Mouse (Mus musculus) yolk sac, embryonic 10.5 days (tissue): ENCODE measurements around the gene Tppp2.
A peak's percentile ranks its signal among the peaks of the same experiment; 100 is the strongest.
"Not testable (repeated sequence)": the region's sequence is repeated elsewhere in the genome, so short reads cannot be mapped to it uniquely, and the experiment has no call there.

Source experiments
- DNase-seq: peaks from one replicate; pipeline ENCODE4 v3.0.0-alpha.2; 2017; ENCODE audit warnings: low spot score

Tppp2 gene

DNA sequence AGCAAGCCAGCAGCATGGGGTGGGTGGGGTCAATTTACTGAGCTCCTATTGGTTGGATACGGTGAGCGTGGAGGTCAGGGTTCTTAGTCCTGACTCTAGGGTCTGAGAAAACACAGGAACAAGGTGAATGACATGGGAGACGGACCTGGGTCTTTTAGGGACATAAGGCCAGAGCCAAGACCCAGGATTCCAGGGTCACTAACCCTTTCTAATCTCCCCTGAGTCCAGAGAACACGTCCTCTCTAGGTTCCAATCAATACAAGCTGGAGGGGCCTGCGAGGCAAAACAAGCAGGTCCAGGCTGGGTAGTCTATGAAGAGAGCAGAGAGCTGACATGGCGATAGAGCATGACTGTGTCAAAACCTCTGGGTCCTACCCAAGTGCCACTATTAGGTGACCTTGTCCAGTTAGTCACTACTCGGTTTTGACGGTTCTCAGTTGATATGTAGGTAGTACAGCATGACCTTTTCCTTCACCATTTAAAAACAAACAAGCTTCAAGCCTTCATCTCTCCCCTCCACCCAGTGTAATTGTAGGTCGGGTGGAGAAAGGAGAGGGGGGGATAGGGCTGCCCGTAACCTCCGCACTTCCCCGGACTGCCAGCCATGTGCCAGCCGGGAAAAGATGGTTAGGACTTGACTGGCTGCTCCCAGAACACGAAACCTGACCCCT is 5.7 kb upstream of the Tppp2 start:
- no peak for DNase-seq

DNA sequence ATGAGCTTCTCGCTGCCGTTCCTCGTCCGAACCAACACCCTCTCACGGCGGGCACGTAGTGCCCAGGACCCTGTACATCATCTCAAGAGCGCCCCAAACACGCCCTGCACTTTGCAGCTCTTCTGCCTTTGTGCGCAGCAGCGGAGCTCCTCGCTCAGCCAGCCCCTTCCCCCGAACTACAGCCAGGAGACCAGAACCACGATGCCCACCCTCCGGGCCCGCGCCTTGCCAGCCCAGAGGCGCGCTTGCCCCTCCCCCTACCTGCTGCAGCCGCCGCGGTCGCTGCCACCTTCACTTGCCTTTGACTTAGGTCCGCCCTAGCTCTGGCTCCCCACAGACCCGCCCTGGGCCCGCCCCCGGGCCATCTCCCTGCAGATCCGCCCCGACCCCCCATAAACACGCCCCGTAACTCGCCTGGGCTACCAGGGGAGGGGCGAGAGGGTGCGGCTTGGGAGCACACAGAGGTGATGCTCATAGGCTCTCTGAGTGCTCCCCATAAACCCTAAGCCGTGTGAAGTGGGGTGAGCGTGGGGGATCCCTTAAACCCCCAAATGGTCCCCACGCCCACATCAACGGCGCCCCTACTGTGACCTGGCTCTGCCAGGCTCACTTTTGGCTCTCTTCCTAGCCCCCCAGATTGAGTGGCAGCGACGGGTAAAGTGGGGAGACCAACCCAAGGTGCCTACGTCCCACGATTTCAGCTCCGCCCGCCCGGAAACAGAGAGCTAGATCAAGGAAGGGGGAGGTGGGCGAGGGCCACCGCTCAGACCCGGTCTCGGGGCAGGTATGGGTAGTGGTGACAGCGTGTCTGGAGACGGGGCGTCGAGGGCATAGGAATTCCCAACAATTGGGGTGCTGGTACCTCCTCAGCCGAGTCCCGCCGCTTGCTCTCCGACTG is 4.9 kb upstream of the Tppp2 start:
- DNase-seq: peak; percentile 71

DNA sequence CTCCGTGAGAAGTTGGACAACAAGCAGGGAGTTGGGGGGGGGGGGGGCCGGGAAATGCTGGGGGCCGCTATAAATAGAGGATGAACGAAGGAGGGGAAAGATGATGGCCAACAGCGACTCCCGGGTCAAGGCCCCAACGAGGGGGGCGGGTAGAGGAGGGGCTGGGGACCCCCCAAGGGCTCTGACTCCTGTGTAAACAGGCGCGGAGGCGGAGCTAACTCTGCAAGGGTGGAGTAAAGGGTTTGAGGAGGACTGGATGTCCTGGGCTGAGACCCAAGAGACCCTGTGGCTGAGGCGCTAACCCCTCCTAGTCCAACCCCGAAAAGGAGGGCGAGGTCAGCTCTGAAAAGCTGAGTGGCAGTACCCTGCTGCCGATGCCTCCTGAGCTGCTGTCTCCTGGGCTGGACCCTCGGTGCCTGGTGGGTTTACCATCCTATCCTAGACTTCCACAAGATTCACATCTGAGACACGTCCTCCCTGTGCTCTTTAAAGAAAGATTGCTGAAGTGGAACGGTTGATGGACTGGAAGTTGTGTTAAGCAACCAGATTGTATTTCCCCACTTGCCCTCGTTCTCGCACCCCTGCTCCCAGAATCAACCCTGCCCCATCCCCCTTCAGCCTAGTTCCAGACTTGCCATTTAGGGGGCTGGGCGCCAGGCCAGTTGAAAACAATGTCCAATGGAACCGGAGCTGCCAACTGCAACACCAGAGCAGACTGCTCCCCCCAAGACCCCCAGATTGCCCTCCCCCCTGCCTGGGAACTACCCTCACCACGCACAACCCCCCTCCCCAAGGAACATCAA is 4.1 kb upstream of the Tppp2 start, which contains the start of gene Ndrg2:
TSS of gene Ndrg2 (minus strand) at position 199 of the 803 bp plus-strand sequence.
- DNase-seq: no peak

DNA sequence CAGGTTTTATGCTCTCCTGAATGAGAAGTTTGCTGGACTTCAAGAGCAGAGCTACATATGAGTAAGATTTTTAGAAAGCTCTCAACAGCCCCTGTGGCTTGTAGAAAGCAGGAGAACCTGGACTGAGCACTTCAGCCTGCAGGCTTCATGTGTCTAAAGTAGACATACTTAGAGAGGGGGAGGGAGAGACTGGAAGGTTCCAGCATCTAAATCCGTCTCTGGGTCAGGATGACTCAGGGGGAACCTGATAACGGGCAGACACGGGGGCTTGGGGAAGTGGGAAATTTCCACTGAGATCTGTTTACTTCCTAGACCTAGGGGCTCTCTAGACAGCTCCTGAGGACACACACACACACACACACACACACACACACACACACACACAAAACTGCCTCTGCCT is 3.2 kb upstream of the Tppp2 start:
- DNase-seq: no peak

DNA sequence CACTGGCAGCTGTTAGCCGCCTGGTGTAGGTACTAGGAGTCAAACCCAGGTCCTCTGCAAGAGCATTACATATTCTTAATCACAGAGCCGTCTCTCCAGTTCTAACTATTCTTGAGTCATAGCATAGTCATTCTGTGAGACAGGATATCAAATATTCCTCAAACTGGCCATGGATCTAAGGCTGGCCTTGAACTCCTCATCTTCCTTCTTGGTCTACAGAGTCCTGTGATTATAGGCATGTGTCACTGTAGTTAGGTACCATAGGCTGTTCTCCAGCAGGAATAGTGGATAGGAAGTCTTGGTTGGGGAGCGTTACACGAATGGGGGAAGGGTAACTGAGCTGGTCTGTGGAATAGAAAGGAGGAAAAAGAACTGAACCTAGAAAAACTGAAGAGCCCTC is 1.7 kb upstream of the Tppp2 start:
- no peak for DNase-seq

DNA sequence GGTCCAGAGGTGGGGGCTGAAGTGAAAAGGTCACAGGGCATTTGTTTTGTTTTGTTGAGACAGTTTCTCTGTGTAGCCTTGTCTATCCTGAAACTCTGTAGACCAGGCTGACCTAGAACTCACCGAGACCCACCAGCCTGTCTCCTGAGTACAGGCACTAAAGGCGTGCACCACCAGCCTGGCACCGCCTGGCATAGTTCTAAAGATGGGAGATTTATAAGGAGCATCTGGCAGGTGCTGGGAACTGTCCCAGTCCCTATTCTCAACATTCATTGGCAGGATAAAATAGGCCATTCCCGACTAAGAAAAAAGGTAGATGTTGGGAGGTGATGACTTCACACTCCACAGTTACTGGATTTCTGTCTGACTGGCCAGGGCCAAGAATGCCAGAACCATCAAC is 741 bp downstream of the Tppp2 start:
- DNase-seq: no peak

DNA sequence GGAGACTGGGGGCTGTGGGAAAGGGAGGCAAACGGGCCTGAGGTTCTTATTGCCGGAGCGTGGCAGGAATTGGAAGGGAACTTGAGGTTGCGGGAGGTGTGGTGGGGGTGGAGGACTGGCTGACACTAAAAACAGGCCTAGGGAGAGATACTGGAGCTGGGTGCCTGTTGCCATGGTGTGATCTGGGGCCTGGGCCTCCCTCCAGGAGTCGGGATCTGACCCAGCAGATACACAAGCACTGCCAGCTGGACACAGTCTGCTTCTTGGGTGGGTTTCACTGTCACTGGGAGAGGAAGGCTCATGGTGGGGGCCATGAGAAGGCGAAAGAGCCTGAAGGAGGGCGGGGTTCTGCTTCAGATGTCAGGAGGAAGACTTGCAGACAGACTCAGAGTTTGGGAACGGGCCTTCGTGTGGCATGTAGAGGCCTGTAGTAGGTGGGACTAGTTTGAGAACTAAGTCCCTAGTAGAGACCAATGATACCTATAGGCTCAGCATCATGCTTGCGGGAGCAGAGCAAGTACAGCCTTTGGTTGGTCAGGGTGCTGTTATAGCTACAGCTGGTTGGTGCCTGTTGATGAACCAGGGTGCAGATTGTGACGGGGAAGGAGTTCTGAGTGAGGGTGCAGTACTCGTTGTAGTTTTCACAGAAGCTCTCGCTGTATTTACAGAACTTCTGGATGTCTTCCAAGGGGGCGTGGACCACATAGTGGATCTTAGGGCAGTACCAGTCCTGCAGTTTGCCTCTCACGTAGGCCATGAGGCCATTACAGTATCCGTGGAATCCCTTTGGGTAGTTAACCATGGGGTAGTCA is 3.7 kb downstream of the Tppp2 start:
- DNase-seq: no peak

DNA sequence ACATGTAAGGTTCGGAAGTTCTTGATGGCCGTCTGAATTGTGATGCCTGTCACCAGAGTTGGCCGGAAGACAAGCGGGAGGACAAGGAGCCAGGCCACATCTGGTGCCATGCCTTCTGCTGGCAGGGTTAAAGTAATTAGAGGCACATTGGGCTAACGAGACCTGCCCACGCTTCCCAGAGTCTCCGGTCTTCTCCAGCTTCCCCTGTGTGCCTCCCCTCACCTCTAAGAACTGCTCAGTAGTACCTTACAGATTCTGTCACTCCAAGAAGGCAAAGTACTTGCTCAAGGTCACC is 4.3 kb downstream of the Tppp2 start, which contains the start of gene Rnase13:
TSS of gene Rnase13 (minus strand) at position 203 of the 295 bp plus-strand sequence.
- DNase-seq: no peak

DNA sequence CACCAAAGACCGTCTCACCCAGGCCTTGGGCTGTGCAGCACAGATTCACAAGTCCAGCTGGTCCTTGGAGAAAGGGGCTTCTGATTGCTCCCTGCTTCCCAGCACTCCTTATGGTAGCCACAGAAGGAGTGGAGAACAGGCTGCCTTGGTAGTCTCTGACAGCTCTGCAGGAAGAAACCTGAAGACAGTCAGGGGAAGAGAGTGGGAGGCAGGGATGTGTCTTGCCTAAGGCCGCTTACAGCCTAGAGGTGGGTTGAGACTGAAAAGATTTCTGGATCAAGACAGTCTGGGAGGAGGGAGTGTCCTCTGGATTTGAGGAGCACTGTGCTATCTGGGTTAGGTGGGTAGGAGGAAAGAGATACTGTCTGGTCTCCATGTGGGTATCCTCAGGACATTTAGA is 4.7 kb downstream of the Tppp2 start:
- no peak for DNase-seq

DNA sequence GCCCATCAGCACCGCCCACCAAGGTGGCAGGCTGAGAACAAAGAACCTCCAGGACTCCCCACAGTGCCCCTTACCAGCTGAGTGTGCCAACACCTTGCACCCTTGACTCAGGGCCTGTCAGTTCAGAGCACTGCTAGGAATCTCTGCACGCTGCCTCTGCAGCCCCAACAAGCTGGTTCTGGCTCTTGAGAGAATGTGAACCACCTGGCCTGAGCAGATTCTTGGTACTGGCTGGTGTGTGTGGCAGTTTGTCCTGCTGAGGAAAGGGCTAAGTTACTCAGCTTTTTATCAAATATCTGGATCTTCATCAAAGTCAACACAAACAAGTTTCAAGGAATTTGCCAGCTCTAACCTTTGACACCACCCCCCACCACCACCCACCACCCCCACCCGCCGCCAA is 5.3 kb downstream of the Tppp2 start:
- DNase-seq: no peak

DNA sequence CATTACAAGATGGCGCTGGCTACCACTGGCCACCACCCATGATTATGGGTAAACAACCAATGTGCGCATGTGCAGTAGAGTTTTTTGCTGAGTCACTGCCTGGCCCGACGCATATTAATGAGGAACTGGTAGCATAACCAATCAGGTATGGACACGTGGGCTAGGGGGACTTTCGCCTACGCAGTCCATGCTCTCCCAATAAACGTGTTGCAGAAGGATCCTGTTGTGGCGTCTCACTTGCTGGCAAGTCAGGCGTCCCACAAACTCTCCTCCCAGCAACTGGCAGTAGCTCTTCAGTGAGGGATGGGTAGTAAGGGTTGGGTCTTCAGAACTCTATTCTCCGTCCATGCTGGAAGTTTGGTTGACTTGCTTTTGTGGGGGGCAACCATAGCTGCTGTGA is 8.7 kb downstream of the Tppp2 start:
- DNase-seq: not testable (repeated sequence)

DNA sequence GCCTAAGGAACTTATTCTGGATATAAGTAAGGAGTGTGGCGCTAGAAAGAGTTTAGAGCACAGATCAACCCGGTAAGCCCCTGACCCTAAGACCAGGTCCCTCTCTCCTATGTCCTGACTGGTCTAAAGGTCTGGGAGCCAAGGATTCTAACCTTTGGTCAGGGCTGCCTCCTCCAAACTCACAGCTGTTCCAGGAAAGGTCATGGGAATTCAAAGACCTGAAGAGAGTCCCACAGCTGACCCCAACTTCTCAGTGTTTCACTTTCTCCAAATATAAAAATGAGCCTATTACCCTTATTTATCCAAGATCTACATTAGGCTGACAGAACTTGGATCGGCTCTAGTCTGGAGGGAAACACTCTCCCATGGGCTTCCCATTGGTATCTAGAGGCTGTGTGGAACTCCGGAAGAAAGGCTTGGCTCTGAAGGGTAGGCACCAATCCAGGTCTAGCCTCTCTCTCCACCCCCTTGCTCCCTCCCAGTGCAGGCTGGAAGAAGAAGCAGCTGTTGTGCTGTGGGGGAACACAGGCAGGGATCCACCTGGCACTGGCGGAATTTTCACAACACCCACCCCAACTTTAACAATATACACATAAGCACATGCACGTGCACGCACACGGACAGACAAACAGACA is 11.2 kb downstream of the Tppp2 start:
- peak; percentile 53 for DNase-seq

DNA sequence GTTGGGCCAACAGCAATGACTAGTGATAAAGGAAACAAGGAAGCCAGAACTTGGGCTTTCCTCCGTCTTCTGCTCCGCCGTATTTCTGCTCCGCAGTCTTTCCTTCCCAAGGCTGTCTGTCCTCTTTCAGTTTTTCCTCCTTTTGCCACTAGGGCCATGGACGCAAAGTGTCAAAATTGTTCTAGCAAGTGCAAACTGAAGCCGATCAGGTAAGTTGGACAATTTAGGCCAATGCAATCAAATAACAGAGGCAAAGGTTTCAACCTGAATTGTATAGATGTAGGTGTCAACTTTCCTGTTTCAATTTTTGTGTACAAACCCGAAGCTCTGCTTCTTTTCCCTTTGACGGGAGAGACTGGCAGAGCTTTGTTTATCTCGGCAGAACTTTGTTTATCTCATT is 11.7 kb downstream of the Tppp2 start:
- no peak for DNase-seq

DNA sequence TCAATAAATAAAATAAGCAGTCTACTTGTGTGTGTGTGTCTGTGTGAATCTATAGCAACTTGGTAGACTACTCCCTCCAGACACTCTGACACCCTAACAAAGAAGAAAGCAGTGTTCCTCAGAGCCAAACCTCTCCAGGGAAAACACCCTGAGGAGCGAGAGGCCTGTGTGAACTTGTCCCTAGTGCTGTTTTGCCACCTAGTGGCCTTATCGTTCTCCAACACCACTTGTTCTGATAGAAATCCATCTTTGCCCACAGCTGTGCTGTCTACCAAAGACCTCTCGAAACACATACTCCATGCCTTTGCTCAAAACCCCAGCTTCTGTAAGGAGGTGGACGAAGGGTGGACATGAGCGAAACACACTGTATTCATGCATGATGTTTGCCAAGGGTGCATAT is 12.6 kb downstream of the Tppp2 start:
- DNase-seq: peak; percentile 56

DNA sequence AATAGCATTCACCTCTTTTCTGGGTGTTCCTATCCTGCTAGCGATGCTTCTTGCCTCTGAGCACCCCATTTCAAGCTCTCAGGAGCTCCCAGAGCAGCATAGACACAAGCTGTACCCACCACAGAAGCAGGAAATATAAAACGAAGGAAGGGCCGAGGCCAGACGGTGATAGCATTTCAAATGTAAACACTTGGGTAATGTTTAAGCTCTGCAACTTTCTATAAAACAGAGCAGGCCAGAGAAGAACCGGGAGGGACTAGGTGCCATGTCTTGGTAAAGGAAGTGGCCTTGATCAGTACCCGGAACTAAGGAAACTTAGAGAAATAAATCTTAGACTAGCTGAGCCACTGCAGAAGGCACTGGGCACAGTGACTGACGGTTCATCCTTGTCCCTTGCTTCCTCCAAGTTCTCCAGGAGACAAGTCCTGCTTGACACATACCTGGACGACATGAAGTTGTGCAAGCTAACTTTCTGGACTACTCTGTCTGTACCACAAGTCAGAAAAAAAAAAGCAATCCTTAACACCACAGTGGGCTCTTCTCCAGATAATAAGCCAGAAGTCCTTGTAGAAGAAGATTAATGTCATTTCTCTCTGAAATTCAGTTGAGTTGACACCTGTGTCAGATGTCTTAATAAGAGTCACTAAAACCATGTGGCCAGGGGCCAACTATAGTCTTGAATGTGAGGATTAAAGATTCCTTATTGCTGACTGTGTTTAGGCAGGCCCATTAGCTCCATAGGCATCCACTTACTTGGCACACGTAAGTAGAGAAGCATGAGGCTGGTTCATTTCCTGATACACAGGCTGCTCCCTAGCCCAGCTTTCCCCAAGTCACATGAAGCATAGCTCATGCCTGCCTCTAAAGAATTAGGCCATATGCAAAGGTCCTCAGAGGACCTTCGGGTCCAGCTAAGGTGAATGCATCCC is 14.1 kb downstream of the Tppp2 start:
- peak; percentile 43 for DNase-seq

DNA sequence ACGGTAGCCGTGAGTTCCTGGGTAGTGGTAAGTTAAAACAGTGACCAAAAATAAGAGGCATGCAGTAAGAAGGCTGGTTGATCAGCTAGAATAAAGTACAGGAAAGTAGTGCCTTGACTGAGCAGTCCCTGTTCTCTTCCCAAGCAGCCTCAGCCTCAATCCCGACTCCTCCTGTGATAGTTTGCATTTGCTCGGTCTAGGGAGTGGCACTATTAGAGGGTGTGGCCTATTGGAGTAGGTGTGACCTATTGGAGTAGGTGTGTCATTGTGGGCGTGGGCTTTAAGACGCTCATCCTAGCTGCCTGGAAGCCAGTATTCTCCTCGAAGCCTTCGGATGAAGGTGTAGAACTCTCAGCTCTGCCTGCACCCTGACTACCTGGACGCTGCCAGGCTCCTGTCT is 20.8 kb downstream of the Tppp2 start:
- DNase-seq: no peak

DNA sequence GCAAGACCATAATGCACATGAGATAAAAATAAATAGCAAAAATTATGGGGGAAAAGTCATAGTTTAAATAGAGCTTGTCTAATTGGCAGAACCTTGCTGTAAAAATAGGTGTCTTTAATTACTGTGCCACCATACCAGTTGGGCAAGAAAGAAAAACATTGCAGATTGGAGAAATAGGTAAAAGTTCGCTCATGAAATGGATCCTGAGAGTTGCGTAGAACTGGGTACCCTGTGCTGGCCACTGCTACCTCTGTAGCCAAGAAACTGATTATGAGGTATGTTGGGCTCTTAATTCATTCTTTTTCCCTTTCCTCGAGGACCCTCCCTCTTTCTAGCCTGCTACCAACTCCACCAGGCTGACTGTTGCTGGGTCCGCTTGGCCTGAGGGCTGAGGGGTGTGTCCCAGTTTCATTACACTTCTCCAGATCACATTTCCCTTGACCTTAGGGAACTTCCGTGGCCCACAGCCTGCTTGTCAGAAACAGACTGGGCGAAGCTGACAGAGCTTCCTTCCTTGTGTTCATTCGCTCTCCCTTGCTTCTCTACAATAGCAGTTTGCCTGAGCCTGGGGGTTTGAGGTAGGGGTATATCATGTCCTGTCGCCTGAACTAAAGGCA is 22.8 kb downstream of the Tppp2 start:
- no peak for DNase-seq

DNA sequence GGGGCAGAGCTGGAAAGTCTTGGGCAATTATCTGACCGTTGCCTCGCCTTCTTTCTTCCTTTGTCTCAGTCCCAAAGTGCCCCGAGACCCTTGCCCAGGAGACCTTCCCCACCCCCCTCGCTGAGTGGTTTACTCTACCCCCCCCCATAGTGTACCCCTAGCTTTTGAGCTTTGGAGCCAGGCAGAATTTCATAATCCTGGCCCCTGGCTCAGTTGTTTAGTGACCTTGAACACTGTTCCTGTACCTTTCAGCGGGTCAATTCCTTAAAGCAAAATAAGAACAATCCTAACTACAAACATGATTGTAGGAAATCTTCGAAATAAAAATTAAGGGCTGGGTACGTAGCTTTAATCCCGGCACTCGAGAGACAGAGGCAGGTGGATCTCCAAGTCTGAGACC is 23.4 kb downstream of the Tppp2 start:
- DNase-seq: no peak

DNA sequence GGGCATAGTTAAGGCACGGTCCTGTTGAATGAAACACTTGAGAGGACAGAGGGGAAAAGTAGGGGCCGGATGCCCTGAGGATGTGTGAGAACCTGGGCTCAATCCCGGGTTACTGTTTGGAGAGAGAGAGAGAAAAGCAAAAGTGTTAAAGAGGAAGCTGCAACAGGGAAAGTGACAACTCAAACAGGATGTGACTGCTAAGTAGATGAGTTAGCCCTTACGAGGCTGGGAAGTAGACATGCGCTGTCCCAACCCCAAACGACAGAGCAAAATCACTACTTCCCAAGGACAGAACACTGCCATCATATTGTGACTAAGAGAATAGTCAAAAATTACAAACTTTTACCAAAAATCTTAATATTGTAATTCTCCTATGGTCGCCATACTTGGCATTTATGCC is 24.0 kb downstream of the Tppp2 start:
- DNase-seq: no peak

DNA sequence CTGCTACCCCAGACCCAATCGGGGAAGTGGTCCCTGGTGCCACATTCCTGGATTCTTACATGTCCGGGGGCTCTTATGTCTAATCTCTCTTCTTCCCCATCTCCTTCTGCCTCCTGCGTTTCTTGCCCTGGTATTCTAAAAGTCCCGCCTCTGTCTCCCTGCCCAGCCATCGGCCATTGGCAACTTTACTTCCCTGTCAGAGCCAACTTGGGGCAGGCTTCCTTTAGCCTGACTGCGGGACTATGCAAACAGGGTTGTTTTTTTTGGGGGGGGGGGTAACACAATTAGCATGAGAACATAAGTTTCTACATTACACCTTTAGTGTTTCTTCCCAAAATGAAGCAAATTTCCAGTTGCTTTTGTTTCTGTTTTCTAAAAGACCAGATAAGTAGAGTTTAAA is 25.1 kb downstream of the Tppp2 start:
- DNase-seq: no peak
